Mouse (Mus musculus): ENCODE results near the gene Aimp2.
A peak's percentile ranks its signal among the peaks of the same experiment; 100 is the strongest.

The Aimp2 gene

DNA sequence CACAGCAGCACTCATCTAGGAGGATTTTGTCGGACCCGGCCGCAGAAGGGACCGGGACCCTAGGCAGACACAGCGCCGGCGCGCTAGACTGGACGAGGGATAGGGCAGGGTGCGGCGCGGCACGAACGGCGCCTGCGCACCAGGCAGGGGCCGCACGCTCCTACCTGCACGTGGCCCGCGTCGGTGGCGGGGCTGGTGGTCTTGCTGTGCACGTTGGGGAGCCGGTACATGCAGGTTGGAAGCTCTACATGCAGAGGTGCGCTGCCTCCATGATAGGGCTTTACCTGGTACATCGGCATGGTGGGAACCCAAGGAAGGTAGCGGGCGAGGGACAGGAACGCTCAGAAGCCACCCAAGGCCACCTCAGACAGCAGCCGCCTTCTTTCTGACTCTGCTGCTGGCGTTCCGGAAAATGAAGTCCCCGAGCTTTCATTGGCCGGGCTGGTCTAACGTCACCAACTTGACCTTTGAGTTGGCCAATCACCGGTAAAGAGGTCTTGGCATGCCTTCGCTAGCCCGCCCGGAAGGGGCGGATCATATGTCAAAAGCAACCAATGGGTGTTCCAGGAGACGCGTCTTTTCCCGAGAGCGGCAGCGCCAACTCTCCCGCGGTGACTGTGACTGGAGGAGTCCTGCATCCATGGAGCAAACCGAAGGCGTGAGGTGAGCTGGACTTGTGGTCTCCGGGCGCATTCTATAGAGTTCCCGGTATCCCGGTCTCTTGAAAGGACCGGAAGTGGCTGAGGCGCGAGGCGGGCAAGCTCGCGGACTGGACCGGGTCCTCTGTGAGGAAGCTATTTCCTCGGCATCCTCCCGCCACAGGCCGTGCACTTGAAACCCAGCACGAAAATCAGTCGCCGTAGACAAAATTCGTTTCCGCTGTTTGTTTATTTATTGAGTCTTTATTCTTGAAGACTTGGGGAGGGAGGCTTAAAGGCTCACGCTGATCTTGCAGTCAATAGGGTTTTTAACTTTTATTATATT lies at the start of gene Aimp2, which contains the start of gene Pms2:
Gene Aimp2 (minus strand): TSS at position 431 of the 984 bp plus-strand sequence.
Gene Pms2 (plus strand): TSS at position 548 of the 984 bp plus-strand sequence.
- DNase-seq (ENCODE audit: low spot score) = peak; percentile 95

DNA sequence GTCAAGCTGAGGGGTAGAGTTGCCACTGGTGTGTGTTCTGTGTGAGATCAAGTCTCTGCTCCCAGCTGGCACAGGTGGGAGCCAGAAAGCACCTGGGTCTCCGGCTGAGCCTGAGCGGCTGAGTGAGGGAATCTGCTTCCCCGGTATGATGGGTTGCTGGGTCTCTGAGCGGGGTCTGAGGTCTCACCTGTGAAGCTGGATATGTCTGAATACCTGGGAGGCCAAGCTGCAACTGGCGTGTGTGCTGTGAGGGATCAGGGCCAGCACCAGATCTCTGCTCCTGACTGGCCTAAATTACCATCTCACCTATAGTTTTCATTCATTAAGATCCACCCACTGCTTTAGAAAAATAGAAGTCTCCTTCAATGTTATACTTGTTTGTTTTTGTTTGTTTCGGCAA lies 47.5 kb upstream of the Aimp2 start:
- no peak for DNase-seq (ENCODE audit: low spot score)

DNA sequence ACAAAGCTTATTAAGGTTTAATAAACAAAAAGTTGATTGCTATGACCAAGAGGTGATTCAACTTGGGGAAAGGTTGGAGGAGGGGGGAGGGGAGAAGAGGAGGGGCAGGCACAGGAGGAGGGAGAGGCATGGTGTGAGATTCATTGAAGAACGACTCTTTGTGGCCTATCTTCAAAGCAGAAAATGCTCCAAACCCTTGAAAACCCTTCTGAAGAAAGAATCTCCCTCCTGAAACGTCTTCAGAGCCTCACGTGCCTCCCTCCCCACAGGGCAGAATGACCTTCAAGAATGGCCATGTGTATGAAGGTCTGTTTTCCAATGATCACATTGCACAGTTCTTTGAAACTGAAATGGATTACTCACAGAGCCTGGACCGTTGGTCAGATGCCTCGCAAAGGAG lies 40.4 kb upstream of the Aimp2 start:
- DNase-seq (ENCODE audit: low spot score) = no peak

DNA sequence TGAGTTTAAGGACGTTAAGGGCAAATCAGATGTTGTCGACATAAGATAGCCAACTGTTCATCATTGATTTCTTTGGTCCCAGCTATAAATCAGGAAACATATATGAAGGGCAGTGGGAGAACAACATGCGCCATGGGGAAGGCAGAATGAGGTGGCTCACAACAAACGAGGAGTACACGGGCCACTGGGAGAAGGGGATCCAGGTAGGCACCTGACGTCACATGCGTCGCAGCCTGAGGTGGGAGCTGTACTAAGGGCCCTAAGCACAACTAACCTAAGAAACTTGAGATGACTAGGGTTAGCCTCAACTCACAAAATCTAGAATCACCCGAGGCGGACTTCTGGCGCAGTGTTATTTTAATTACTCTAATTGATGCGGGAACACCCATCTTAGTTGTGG lies 38.7 kb upstream of the Aimp2 start:
- DNase-seq (ENCODE audit: low spot score) = no peak

DNA sequence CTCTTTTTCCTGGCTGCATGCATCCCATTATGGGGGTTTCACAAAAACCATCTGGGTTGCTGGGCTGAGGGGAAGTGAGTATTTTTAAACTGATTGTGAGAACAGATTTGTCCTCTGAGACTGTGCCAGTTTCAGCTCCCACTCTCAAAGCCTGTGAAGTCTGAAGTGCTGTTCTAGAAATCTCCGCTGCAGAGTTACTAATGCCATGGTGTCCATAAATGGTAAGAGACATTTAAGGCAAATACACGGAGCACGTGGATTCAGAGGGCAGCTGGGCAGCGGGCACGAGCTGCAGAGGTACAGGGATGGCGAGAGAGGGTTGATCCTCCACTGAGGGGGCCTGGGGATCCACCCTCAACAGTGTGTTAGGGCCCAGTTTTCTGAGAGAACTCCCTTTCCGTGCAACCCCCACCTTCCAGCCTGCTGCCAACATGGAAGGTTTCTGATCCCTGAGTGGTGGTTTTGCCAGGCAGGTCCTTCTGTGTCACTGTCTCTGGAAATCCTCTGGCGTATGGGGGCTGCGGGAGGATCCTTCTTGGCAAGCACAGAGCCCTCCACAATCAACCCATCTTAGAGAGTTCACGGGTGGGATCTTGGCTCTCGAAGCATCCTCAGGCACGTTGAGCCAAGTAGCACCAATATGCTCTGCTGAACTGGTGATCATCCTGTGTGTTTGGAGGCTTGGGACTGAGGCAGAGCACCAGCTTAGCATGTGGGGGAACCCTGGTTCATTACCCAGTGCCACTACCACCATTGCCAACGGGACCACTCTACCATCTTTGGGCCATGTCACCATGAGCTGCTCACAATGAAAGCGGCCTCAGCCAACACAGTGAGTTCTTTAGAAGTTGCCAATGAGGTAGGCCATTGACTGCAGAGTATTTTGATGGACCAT lies 33.8 kb upstream of the Aimp2 start:
- no peak for DNase-seq (ENCODE audit: low spot score)

DNA sequence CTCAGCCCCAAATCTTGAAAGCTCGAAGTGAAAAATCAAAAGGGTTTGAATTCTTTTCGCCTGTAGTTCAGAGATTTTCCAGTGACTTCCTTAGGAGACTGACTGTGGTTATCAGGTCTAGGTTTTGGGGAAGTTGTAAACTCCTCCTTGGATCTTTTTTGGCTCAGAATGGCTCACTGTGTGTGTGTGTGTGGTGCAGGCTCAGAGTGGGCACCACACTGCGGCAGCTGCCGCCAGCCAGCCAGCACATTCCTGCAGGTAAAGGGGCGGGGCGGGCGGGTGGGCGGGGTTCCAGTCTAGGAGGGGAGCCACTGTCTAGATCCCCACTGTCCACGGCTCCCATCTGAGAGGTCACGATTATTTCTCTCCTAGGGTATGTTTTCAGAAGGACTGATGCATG lies 31.9 kb upstream of the Aimp2 start:
- DNase-seq (ENCODE audit: low spot score) = no peak

DNA sequence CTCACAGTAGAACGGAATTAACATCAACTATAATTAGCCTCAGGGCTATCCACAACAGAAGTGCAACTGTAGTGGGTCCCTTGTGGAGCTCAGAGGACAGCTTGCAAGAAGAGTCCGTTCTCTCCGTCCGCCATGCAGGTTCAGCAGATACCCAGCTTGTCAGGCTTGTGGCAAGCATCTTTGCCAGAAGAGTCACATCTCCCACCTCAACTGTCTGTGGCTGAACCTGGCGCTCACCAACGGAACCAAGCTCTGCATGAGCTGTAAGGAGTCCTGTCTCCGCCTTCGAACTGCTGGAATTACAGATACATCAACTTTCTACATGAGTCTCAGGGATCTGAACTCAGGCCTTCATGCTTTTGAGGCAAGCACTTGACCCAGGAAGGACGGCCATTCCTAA lies 26.5 kb upstream of the Aimp2 start:
- no peak for DNase-seq (ENCODE audit: low spot score)

DNA sequence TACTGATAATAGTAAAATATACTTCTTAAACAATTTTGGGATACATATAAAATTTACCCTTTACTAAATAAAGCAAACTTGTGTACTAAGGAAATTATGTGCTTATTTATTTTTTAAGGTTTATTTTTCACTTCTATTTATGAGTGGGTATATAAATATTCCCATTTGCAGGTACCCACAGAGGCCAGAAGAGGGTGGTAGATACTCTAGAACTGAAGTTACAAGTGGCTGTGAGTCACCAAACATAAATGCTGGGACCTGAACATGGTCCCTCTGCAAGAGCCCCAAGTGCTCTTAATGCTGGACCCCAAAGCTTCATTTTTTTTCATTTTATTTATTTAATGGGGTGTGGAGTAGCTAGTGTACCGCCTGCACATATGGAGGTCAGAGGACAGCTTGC lies 24.2 kb upstream of the Aimp2 start:
- no peak for DNase-seq (ENCODE audit: low spot score)

DNA sequence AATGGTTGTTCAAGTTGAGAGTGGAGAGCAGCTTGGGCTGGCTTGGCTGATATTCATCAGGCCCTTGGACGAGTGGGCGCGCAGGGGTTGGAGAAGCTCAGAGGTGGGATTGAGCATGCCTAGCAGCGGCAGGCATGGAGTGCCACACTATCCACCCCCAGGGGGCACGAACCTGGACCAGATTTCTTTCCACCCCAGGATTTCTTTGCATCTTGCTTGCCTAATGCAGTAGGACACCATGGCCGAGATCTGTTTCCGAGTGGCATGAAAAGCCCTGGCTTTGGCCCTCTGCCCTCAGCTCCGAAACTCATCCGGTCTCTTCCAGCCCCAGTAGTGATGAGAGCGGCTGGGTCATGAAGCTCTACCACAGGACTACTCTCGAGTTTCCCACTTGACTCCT lies 23.8 kb upstream of the Aimp2 start:
- no peak for DNase-seq (ENCODE audit: low spot score)

DNA sequence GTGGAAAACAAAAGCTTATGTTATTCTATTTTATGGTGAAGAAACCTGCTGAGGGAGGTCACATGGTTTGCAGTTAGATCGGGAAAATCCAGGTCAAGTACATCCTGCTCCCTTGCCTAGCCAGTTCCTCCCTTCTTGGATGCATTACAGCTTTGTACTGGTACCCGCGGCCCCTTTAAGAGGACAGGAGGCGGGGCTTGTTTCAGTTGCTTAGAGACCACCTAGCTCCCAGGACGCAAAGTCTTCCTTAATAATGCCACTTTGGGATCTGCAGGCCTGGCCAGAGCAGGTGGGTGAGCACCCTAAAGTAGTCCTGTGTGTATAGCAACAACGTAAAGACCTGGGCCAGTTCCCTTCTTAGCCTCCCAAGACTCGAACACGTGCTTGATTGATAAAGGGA lies 23.2 kb upstream of the Aimp2 start, which contains the start of gene Rsph10b:
Gene Rsph10b (plus strand): TSS at position 205 of the 400 bp plus-strand sequence.
- no peak for DNase-seq (ENCODE audit: low spot score)

DNA sequence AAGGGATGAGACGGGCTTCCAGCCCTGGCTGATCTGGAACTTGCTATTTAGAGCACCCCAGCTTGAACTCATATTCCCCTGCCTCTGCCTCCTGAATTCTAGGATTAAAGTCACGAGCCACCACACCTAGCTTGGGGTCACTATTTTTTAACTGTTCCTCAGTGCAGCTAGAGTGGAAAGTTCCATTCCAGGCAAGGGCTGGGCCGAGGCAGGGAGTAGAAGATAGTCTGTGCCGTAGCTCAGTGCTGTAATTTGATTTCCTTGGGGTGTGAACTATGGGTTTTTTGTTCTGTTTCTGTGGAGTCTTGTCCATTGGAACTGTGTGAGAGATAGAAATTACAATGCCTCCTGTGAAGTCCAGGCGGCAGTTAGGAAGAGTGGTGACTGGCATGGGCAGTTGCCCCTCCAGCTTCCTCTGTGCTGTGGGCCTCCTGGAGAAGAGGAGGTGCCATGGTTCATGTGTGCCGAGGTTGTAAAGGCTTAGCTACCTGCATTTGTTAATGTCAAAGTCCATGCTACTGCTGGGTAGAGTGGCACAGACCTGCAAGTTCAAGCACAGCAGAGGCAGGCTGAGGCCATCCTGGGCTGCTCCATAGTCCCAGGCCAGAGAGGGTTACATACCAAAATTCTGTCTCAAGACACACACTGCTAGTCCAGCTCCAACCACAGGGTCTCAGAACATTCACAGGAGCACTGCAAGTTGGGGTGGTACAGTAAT lies 22.4 kb upstream of the Aimp2 start:
- no peak for DNase-seq (ENCODE audit: low spot score)

DNA sequence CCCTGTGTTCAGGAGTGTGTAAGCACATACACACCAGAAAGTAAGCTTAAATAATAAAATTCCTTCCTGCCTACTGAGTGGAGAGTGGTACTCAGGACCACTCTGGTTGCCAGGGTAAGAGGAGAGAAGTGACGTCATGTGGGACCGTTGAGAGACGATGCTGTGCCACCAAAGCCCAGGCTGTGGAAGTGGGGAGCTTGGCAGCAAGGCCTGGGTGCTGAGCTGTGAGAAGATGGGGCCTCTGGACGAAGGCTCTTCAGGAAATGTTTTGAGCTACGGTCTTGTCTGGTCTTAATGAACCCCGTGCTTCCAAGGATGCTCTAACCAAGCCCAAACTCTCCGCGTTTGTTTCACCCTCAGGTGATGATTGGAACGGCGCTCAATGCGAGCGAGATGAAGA lies 21.0 kb upstream of the Aimp2 start:
- no peak for DNase-seq (ENCODE audit: low spot score)

DNA sequence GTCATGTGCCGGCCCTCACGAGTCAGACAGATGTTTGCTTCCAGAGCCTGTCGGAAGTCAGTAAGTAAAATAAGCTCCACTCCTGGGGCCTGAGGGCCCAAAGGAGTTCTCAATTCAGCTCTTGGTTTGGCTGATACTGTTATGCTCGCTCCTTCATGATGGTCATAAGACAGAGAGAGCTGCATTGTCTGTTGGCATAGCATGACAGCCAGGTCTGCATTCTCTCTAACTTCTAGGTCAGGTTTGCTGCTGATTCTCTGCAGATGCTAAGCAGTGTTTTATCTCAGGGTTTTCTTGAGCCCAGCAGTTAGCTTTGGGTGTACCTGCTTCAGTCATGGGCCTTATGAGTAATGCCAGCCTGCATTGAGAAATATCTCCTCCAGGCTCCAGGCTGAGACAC lies 19.6 kb upstream of the Aimp2 start:
- DNase-seq (ENCODE audit: low spot score) = no peak

DNA sequence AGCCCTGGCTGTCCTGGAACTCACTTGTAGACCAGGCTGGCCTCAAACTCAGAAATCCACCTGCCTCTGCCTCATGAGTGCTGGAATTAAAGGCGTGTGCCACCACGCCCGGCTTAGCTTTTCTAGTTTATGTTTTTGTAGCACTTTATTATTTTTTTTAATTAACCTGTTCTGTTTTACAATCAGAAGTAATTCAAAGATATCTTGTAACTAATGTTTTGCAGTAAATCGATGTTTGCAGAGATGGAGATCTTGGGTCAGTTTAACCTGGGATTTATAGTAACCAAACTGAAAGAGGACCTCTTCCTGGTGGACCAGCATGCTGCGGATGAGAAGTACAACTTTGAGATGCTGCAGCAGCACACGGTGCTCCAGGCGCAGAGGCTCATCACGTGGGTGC lies 18.2 kb upstream of the Aimp2 start, which contains the start of gene Gm42421:
Gene Gm42421 (plus strand): TSS at position 301 of the 400 bp plus-strand sequence.
- DNase-seq (ENCODE audit: low spot score) = no peak

DNA sequence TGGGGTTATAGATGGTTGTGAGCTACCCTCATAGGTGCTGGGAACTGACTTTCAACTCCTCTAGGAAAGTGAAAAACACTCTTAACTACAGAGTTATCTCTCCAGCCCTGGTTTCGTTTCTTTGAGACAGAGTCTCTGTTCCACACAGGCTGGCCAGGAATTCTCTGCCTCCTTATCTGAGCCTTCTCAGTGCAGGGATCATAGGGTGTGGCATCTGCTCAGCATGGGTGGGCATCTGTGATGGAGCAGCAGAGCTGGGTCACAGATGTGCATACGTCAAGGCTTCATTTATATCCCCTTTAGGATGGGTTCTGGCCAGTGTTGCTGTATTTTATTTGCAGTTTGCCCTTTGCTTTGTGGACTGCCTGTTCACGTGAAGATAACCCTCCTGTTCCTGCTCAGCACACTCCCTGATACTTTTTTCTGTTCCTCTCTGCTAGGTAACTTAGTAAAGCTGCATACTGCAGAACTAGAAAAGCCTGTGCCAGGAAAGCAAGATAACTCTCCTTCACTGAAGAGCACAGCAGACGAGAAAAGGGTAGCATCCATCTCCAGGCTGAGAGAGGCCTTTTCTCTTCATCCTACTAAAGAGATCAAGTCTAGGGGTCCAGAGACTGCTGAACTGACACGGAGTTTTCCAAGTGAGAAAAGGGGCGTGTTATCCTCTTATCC lies 15.3 kb upstream of the Aimp2 start:
- no peak for DNase-seq (ENCODE audit: low spot score)

DNA sequence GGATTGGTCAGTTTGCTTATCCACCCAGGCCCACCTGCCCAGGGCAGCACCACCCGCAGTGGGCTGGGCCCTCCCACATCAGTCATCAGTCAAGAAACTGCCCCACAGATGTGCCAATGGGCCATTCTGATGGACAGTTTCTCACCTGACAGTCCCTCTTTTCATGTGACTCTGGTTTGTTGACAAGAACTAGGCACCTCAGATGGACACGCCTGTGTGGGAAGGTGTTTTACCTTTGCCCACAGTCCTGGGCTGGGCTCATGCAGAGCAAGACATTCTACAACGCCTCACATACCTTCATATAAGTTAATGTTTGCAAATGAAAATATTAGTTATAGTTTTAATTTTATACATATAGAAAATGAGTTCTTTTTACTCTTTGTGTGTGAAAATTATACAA lies 8.5 kb upstream of the Aimp2 start:
- DNase-seq (ENCODE audit: low spot score) = no peak

DNA sequence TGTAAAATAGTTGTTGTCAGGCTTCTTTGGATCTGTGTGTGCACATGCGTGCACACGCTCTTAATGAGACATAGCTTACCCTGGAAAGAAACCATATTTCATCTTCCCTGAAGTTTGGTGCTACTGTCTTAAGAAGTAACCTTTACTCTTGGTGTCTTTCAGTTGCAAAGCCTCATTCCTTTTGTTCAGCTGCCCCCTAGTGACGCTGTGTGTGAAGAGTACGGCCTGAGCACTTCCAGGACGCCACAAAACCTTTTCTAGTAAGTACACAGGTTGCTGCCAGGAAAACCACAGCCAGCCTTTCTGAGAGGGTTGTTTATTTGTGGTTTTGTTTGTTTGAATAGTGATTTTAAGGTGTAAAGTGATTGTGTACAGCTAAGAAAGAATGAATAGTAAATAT lies 7.8 kb upstream of the Aimp2 start:
- peak; percentile 67 for DNase-seq (ENCODE audit: low spot score)

DNA sequence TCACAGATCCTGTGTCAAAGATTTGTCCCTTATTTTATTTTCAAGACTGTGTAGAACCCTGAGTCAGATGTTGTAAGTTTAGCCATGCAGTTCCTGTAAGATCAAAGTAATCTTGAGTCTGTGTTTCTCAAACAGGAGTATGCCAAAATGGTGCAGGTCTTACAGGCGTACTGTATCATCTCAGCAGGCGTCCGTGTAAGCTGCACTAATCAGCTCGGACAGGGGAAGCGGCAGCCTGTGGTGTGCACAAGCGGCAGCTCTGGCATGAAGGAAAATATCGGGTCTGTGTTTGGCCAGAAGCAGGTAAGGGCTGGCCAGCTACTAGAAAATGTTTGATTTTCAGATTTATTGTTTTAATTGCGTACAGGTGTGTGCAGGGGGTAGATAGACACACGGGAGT lies 6.6 kb upstream of the Aimp2 start:
- no peak for DNase-seq (ENCODE audit: low spot score)

DNA sequence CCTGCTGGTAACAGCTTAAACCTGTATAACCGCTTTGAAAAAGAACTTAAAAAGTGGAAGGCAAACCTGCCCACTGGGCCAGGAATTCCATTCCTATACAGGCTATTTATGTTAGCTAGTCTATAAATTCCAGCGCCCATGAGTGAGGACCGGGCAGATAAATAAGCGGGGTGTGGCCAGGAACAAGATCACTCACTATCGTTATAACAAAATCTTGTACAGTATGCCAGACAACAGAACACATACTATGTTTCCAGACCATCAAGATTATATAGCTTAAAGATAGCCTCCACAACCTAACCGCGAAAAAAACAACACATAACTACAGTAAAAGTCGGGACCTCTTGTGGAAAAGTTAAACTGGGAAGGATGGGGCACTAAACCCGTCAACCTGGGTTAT lies 721 bp downstream of the Aimp2 start:
- DNase-seq (ENCODE audit: low spot score) = no peak

DNA sequence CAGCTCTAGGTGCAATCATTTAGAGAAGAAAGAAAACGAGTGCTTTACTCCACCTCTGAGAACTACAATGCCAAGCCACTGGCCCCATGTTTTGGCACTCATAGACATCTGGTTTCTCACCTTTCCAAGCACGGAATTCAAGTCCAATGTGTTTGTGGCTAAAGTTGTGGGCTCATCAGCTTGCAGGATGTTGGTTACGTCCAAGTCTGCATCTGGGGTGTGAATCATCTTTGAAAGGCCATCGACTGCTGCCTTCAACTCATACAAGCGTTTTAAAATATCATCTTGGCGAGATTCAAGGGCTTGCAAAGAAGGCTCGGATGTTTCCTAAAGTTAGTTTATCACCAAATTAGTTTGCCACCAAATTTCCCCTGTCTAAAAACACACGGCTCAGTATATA lies 3.2 kb downstream of the Aimp2 start:
- DNase-seq (ENCODE audit: low spot score) = no peak

DNA sequence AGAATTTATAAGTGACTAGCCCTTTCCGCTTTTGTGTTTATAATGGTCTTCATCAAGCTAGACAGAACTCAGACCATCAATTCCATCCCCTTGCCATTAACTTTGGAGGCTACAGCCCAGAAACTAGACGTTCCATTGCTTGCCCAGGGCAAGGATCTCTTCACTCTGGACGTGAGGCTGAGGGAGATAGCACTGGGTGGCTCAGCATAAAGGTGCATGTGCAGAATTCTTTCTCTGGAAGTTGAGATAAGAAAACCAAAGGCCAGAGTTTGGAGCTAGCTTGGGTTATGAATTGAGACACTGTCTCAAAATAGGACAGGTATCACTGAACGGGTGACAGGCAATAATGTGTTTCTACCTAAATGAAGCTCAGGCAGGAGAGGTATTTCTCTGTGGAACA lies 5.8 kb downstream of the Aimp2 start:
- DNase-seq (ENCODE audit: low spot score) = no peak
